Mouse (Mus musculus): ENCODE results near the gene Ttc4. TPM values are rescaled to one million over a fixed set of nuclear protein-coding genes. Genes with fewer than 3 reads are reported as not detected.

The Ttc4 gene
- 189 and 203 TPM in 2 replicates for polyA plus RNA-seq (2012; rRNA removed)

DNA sequence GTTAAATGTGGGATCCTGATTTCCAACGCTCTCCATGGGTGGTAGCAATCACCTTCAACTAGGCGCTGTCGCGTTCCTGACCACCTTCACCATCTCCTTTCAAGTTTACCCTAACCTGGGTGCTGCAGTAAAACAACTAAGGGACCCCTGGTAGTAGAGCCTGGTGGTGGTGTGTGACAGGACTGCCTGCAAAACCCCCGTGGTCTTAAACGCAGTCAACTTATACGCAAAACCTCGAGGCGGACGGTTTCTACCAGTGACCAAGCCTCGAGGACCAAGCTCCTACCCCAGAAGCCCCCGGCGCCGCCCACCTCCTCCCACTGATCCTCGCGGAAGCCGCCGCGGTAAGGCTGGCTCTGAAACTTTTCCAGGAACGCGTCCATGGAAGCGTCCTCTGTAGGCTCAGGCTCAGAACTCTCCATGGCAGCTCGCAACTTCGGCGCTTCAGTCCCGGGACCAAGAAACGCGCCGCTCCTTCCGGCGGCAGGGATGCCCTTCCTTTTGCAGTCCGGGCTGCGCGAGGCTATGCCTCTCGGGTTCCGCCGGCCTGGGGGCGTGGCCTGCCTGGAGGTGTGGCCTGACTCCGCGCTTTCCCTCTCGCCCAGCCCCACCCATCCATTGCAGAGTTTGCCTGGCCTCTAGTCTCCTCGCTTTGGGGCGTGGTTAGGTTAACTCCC is at the start of gene Ttc4:
Gene Ttc4 (minus strand): TSS at position 503 of the 677 bp plus-strand sequence.

DNA sequence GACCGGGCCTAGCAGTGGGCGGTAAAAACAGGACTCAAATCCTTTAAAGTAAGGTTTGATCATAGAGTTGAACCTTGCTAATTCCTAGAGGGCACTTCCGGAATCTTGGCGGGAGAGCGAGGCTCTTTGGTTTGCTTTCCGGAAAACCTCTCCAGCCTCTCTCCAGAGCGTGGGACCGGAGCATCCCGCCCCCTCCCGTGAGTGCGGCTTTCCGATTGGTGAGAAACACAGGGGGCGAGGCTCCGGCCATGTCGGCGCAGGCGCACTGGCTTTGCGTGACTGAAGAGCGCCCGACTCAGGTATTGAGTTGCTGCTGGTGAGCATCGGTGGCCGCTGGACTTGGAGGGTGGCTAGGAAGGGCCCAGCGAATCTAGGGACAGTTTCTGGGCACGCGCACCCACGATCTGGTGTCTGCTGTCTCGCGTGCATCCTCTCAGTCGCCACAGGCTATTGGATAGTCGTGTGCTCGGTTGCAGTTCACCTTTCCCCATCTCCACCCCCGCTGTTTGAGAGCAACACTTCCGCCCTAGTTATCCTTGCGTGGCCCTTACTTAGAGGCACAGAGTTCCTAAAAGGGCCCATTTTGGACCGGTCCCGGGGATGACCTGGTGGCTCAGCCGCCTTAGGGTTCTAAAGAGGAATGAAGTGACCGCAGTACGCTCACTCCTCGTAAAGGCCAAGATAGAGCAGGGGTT is 27.8 kb downstream of the Ttc4 start, which contains the start of gene Pars2:
Gene Pars2 (plus strand): TSS at position 237 of the 695 bp plus-strand sequence.

DNA sequence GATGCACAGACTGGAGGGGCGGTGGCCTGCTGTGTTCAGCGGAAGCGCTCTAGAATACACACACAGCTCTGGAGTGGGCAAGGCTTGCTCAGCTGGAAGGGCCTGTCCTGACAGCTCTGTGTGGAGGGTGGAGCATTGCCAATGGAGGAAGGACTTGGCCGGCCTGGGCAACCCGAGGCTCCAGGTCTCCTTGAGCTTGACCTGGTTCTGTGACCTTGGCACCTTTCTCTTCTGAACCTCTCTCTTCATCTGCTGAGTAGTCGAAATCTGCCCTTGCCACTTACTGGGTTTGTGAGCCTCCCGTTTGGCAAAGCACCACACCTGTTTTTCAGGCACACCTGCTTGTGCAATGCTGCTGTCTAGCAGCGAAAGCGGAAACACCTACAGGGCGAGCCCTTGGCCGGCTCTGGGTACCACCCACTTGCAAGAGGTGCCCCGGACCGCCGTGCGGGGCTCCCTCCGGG is 56.7 kb downstream of the Ttc4 start, which contains the start of gene Ttc22:
Gene Ttc22 (plus strand): TSS at position 403 of the 464 bp plus-strand sequence.

DNA sequence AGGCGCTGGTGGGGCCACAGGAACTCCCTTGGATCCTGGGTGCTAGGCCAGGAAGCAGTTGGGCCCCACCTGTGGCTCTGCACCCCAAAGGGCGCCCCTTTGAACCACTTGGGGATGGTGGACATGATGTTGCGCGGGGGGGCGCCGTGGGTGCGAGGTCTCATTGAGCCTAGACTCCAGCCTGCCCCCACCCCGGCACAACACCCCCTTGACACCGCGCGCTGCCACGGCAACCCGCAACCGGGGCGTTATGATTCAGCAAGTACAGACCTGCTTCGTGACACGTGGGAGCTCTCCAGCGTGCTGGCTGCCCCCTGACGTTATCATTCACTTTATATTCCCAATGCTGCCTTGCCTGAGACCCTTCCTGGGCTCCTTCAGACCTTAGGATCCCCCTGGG is 61.7 kb downstream of the Ttc4 start, which contains the start of gene Lexm:
Gene Lexm (minus strand): TSS at position 186 of the 400 bp plus-strand sequence.

Other genes with a start within 250 kb of the Ttc4 start
- gene Pcsk9, start 214.6 kb downstream of the Ttc4 start, polyA plus RNA-seq (2012; rRNA removed): 1.6 and 3.3 TPM in 2 replicates
- not detected in 2 replicates for gene Bsnd, start 186.7 kb downstream of the Ttc4 start, polyA plus RNA-seq (2012; rRNA removed)
- gene Dhcr24, start 117.9 kb downstream of the Ttc4 start, polyA plus RNA-seq (2012; rRNA removed): 66.1 and 69.8 TPM in 2 replicates
- gene Lexm, start 61.7 kb downstream of the Ttc4 start, polyA plus RNA-seq (2012; rRNA removed): 0.05 TPM in 1 of 2 replicates, not detected in the other
- 1.5 and 2.6 TPM in 2 replicates for gene Ttc22, start 56.5 kb downstream of the Ttc4 start, polyA plus RNA-seq (2012; rRNA removed)
- 10.4 and 11.6 TPM in 2 replicates for gene Pars2, start 27.9 kb downstream of the Ttc4 start, polyA plus RNA-seq (2012; rRNA removed)
- 1.5 TPM in 2 replicates for gene Mroh7, start 52.0 kb upstream of the Ttc4 start, polyA plus RNA-seq (2012; rRNA removed)
- gene Fam151a, start 54.9 kb upstream of the Ttc4 start, polyA plus RNA-seq (2012; rRNA removed): 0.05 TPM in 1 of 2 replicates, not detected in the other
- gene Acot11, start 126.1 kb upstream of the Ttc4 start, polyA plus RNA-seq (2012; rRNA removed): 1.5 and 2.3 TPM in 2 replicates
- gene Ssbp3, start 231.8 kb upstream of the Ttc4 start, polyA plus RNA-seq (2012; rRNA removed): 258 and 267 TPM in 2 replicates

All from central nervous system, embryonic 14 days (tissue).